Mouse (Mus musculus) midbrain, embryonic 14.5 days (tissue): ENCODE results near the gene Rab4a. TPM values are rescaled to one million over a fixed set of nuclear protein-coding genes. Genes with fewer than 3 reads are reported as not detected.

Experiments
- ATAC-seq: fragments of 200-750 bp; cut with Nextera tagmentation; 2 replicates; pipeline ENCODE4 v1.8.0; 2017; ENCODE audit warnings: moderate number of reproducible peaks, moderate library complexity; ENCODE audit not compliant: low FRiP score, low TSS enrichment
- DNase-seq: peaks from one replicate; pipeline ENCODE4 v3.0.0-alpha.2; 2015
- H3K27ac ChIP-seq: fragments of 300-500 bp; sonication (generic); replicated peaks from 2 replicates; pipeline ENCODE4 v1.5.1; 2014; ENCODE audit warnings: mild to moderate bottlenecking, low read depth, low read length, moderate library complexity
- H3K27me3 ChIP-seq: fragments of 300-500 bp; sonication (generic); 2 replicates; pipeline ENCODE4 v1.6.1; 2014; ENCODE audit warnings: low read length, control low read depth, mixed read lengths; ENCODE audit not compliant: control insufficient read depth, insufficient read depth
- H3K36me3 ChIP-seq: fragments of 300-500 bp; sonication (generic); 2 replicates; pipeline ENCODE4 v1.6.1; 2014; ENCODE audit warnings: low read length, control low read depth; ENCODE audit not compliant: control insufficient read depth, insufficient read depth
- H3K4me1 ChIP-seq: fragments of 300-500 bp; sonication (generic); 2 replicates; pipeline ENCODE4 v1.6.1; 2014; ENCODE audit warnings: mild to moderate bottlenecking, antibody characterized with exemption, low read length, control low read depth; ENCODE audit not compliant: control insufficient read depth, insufficient read depth
- H3K4me2 ChIP-seq: fragments of 300-500 bp; sonication (generic); 2 replicates; pipeline ENCODE4 v1.6.1; 2014; ENCODE audit warnings: mild to moderate bottlenecking, low read length, moderate library complexity
- H3K4me3 ChIP-seq: fragments of 300-500 bp; sonication (generic); replicated peaks from 2 replicates; pipeline ENCODE4 v1.5.1; 2014; ENCODE audit warnings: low read depth, low read length
- H3K9ac ChIP-seq: fragments of 300-500 bp; sonication (generic); replicated peaks from 2 replicates; pipeline ENCODE4 v1.6.1; 2014; ENCODE audit warnings: mild to moderate bottlenecking, low read length, moderate library complexity
- H3K9me3 ChIP-seq: fragments of 300-500 bp; sonication (generic); 2 replicates; pipeline ENCODE4 v1.6.1; 2016; ENCODE audit warnings: low read length, control low read depth, mixed read lengths; ENCODE audit not compliant: control insufficient read depth
- WGBS: fragments of 180-500 bp; shearing (Covaris S2); extraction: QIAGEN DNeasy Blood & Tissue Kit; methylation state at CpG from one replicate; pipeline ENCODE4 v1.1.7; 2014; 5-methylcytosine and 5-hydroxymethylcytosine counted together
- polyA plus RNA-seq: library from polyadenylated mRNA; unstranded; fragments of >200 nt; fragmentation: Nextera tagmentation; extraction: Ambion mirVana; gene quantifications from 2 replicates; pipeline ENCODE4 v1.2.1, GENCODE M21; 2014

The Rab4a gene
- polyA plus RNA-seq, 1 experiment from 2014 or later = 75.8 TPM

- no peaks in the 10 kb centered on the region for H3K4me1 ChIP-seq
- DNase-seq = no peak
- H3K27me3 ChIP-seq = no peaks in the 10 kb centered on the region
- H3K27ac ChIP-seq = peak overlapping the region; percentile 26; the same call in 1 of the 2 replicates
- no peak overlapping the region for H3K4me2 ChIP-seq
- no peak for ATAC-seq
- H3K9ac ChIP-seq = no peak overlapping the region
- no peak overlapping the region for H3K4me3 ChIP-seq
- H3K36me3 ChIP-seq = no peaks in the 10 kb centered on the region
- 56% methylated on average over 7 of the region's 7 CpGs for WGBS
- H3K9me3 ChIP-seq = no peaks in the 10 kb centered on the region
These were observed 13.9 kb upstream of the Rab4a start for GRCm38 (mm10) chr8:123791845-123792225.

- H3K9me3 ChIP-seq = no peaks in the 10 kb centered on the region
- no peak overlapping the region for H3K4me2 ChIP-seq
- no peaks in the 10 kb centered on the region for H3K36me3 ChIP-seq
- H3K27me3 ChIP-seq = no peaks in the 10 kb centered on the region
- H3K4me3 ChIP-seq = no peak overlapping the region
- no peaks in the 10 kb centered on the region for H3K4me1 ChIP-seq
- WGBS = 70% methylated on average over 10 of the region's 10 CpGs
- no peak overlapping the region for H3K27ac ChIP-seq
- ATAC-seq = no peak
- no peak overlapping the region for H3K9ac ChIP-seq
- DNase-seq = no peak
These were observed 11.9 kb upstream of the Rab4a start for GRCm38 (mm10) chr8:123793900-123794299.

- Histone ChIP-seq H3K4me1 (no peaks in the 10 kb centered on the region), H3K36me3 (no peaks in the 10 kb centered on the region), H3K4me3 (no peak overlapping the region), H3K9me3 (no peaks in the 10 kb centered on the region), H3K9ac (no peak overlapping the region), H3K4me2 (no peak overlapping the region), H3K27me3 (no peaks in the 10 kb centered on the region), H3K27ac (no peak overlapping the region)
- 76% methylated on average over 4 of the region's 4 CpGs for WGBS
- ATAC-seq = no peak
- no peak for DNase-seq
These were observed 11.0 kb upstream of the Rab4a start for GRCm38 (mm10) chr8:123794766-123795165.

GRCm38 (mm10) chr8:123796758-123797157 is 9.0 kb upstream of the Rab4a start:
- H3K27me3 ChIP-seq = no peaks in the 10 kb centered on the region
- no peak for ATAC-seq

GRCm38 (mm10) chr8:123797928-123798327 is 7.9 kb upstream of the Rab4a start:
- 91% methylated on average over 15 of the region's 15 CpGs for WGBS

More at GRCm38 (mm10) chr8:123796758-123797157, 9.0 kb upstream of the Rab4a start:
- Histone ChIP-seq H3K27ac (no peak overlapping the region), H3K4me1 (no peaks in the 10 kb centered on the region), H3K4me2 (no peak overlapping the region), H3K9me3 (no peaks in the 10 kb centered on the region), H3K4me3 (no peak overlapping the region), H3K9ac (no peak overlapping the region), H3K36me3 (no peaks in the 10 kb centered on the region)
- WGBS = 50% methylated on average over 4 of the region's 4 CpGs
- no peak for DNase-seq

GRCm38 (mm10) chr8:123799434-123799833 is 6.4 kb upstream of the Rab4a start:
- DNase-seq (no peak), ATAC-seq (no peak)
- no peaks in the 10 kb centered on the region for H3K36me3 ChIP-seq
- H3K4me2 ChIP-seq = no peak overlapping the region
- no peak overlapping the region for H3K9ac ChIP-seq
- WGBS = 91% methylated on average over 6 of the region's 6 CpGs
- H3K4me3 ChIP-seq = no peak overlapping the region
- no peaks in the 10 kb centered on the region for H3K4me1 ChIP-seq
- H3K27ac ChIP-seq = no peak overlapping the region
- no peaks in the 10 kb centered on the region for H3K9me3 ChIP-seq
- no peaks in the 10 kb centered on the region for H3K27me3 ChIP-seq

More at GRCm38 (mm10) chr8:123797928-123798327, 7.9 kb upstream of the Rab4a start:
- H3K9ac ChIP-seq = no peak overlapping the region
- DNase-seq (no peak), ATAC-seq (no peak)
- H3K4me3 ChIP-seq = no peak overlapping the region
- H3K4me1 ChIP-seq = no peaks in the 10 kb centered on the region
- H3K36me3 ChIP-seq = no peaks in the 10 kb centered on the region
- no peak overlapping the region for H3K4me2 ChIP-seq
- H3K27ac ChIP-seq = no peak overlapping the region
- H3K27me3 ChIP-seq = no peaks in the 10 kb centered on the region
- H3K9me3 ChIP-seq = no peaks in the 10 kb centered on the region

GRCm38 (mm10) chr8:123799885-123800284 is 5.9 kb upstream of the Rab4a start:
- Histone ChIP-seq H3K9me3 (no peaks in the 10 kb centered on the region), H3K27me3 (no peaks in the 10 kb centered on the region), H3K4me2 (no peak overlapping the region), H3K4me1 (no peaks in the 10 kb centered on the region), H3K27ac (no peak overlapping the region), H3K36me3 (no peaks in the 10 kb centered on the region), H3K9ac (no peak overlapping the region), H3K4me3 (no peak overlapping the region)
- ATAC-seq (no peak), DNase-seq (no peak)
- 76% methylated on average over 3 of the region's 3 CpGs for WGBS

GRCm38 (mm10) chr8:123800867-123801266 is 4.9 kb upstream of the Rab4a start:
- H3K4me2 ChIP-seq = no peak overlapping the region
- ATAC-seq = no peak
- H3K36me3 ChIP-seq = no peaks in the 10 kb centered on the region
- H3K27me3 ChIP-seq = no peaks in the 10 kb centered on the region
- no peak overlapping the region for H3K4me3 ChIP-seq
- no peaks in the 10 kb centered on the region for H3K9me3 ChIP-seq
- no peak overlapping the region for H3K27ac ChIP-seq
- no peak overlapping the region for H3K9ac ChIP-seq
- DNase-seq = no peak
- WGBS = 96% methylated on average over 7 of the region's 7 CpGs
- no peaks in the 10 kb centered on the region for H3K4me1 ChIP-seq

- Histone ChIP-seq H3K36me3 (no peaks in the 10 kb centered on the region), H3K9me3 (no peaks in the 10 kb centered on the region), H3K27ac (no peak overlapping the region), H3K27me3 (no peaks in the 10 kb centered on the region), H3K4me2 (no peak overlapping the region), H3K4me1 (peaks cover 2% of the 10 kb centered on the region; the same call in 1 of the 2 replicates), H3K4me3 (no peak overlapping the region), H3K9ac (no peak overlapping the region)
- no peak for DNase-seq
- ATAC-seq = no peak
- WGBS = 93% methylated on average over 2 of the region's 2 CpGs
These were observed 4.2 kb upstream of the Rab4a start for GRCm38 (mm10) chr8:123801538-123801937.
